Mouse (Mus musculus): Measurements from ENCODE around the gene Gcgr.
A peak's percentile ranks its signal among the peaks of the same experiment; 100 is the strongest.

Gcgr gene

DNA sequence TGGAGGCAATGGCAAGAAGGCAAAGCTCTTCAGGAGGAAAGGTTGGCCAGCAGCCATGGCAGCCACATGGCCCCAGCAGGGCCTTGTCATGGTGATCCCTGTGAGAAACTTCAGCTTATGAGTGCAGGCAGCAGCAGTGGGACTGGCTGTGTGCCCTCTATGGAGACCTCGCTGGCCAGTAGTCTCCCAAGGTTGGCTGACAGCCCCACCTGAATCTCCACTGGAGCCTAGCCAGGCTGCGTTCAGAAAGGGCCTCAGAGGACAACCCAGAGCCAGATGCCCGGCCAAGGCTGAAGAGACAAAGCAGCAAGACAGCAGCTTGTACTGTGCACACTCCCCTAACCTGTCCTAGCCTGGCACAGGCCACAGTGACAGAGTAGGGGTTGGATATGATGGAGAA, 8.0 kb downstream of the Gcgr start:
- DNase-seq (ENCODE audit: low read depth, low spot score) = no peak

DNA sequence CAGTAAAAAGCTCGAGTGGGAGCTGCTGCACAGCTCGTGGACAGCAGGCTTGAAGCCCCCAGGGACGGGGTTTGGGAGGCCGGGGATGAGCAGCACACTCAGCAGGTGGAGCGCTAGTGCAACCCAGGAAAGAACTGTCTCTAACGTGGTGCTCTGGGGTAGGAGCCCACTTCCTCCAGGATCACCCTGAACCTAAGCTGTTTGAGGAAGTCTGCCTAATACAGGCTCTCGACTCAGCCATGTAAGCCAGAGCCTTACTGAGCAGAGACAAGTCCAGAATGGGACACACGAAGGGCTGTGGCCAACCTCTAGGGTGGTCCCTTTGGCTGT, 8.4 kb downstream of the Gcgr start:
- no peak for DNase-seq (ENCODE audit: low read depth, low spot score)

DNA sequence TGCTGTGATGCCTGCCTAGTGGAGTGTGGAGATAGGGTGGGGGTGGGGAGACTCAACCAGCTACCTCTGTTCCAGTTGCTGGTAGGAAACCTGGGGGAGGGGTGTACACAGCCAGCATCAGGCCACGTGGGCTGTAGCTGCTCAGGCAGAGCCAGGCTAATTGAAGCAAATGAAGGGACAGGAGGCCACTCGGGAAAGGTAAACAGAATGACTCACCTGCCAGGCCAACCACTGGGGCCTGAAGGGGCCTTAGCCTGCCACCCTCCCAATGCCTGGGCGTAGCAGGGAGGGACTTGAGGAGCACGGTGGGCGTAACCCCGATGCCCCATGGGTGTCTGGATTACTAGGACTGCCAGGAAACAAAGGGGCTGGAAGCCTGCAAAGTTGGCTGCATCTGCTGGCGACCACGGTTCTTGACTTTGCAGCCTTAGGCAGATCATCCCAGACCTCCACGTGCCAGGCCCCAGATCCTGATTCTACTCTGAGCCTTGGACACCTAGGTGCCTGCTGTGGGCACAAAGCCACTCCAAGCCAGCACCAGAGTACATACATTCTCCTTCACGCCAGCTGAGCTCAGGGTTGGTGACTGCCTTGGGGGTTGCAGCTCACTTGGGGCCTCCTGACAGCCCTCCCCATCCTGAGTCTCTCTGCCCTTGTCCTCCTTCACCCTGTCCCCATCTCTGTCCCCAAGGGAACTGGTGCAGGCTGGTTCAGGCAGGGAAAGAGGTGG, 9.0 kb downstream of the Gcgr start:
- DNase-seq (ENCODE audit: low read depth, low spot score) = no peak

DNA sequence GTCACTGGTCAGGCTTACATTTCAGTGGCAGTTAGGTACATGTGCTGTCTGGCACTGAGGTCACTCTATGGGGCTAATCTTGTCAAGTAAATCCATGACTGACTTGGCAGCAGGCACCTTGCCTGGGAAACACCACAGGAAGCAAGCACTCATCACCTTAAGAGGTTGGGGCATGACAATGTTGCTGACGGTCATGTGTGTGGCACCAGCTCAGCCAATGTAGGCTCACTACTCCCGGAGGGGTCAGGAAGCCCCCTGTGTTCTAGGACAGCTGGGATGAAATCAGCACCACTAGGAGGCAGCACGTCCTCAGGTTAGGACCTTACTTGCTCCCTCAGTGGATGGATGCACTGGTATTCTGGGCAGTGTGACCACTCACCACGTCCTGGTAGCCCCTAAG, 11.4 kb downstream of the Gcgr start:
- peak; percentile 22 for DNase-seq (ENCODE audit: low read depth, low spot score)

DNA sequence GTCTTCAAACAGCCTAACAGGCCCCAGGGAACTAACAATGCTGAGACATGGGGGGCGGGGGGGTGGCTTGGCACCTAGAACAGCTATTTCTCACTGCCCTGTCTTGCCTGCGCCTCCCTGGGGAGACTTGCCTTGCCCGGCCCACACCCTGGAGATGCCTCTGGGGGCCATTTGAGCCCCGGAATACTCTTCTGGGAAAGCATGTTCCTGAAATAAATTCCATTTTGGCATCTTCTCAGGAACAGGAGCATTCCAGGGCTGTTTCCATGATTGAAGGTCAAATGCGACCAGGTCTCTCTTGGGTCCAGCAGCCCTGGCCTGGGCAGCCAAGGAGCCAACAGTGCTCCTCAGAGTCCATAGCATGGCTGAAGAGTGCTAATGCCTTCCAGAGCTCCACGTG, 11.9 kb downstream of the Gcgr start:
- DNase-seq (ENCODE audit: low read depth, low spot score) = no peak

DNA sequence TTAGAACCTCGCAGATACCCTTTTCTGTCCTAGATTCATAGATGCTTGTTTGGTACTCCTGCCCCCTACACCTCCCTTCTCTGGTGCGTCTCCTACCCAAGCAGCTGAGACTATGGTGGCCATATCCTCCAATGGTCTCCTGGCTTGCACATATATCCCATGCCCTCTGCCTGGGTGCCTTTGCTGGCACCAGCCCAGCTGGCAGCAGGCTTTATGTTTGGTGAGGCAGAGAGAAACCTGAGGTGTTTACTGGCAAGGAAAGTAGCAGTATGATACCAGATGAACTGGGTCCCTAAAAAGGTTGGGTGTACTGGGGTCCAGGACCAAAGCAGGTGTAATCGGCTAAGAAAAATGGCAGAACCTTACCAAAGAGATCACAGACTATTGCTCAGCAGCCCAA, 15.5 kb downstream of the Gcgr start:
- DNase-seq (ENCODE audit: low read depth, low spot score) = no peak

DNA sequence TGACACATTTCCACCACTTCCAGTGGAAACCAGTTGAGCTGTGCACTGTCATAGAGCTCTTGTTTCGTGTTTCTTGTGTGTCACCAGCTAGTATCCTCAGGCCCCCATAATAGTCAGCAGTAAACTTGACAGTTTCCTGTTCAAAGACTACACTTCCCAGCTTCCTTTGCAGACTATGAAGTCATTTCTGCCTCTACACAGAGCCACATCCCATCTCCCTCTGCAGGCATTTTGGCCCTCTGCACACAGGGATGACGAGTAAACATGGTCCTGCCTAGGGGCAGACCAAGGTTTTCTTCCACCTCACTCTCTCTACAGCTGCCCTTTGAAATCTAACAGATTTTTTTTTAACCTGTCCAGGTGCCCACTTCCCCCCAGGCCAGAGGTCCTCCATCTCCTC, 17.0 kb downstream of the Gcgr start:
- DNase-seq (ENCODE audit: low read depth, low spot score) = no peak

DNA sequence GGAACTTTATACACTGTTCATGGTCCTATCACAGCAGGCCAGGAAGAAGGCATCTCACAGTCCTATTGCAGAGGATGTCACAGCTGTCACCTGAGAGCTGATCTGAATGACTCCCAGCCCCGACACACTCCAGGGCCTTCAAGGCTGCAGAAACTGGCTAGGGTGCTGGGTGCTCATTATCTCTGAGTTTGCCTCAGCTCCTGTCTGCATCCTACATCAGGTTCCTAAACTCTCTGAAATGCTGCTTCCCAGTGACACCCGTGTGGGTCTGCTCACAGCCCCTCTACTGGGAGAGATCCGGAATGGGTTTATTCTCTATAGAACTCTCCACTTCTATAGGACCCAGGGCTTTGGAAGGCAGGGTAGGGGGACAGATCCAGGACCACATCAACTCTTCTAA, 17.7 kb downstream of the Gcgr start:
- DNase-seq (ENCODE audit: low read depth, low spot score) = no peak

DNA sequence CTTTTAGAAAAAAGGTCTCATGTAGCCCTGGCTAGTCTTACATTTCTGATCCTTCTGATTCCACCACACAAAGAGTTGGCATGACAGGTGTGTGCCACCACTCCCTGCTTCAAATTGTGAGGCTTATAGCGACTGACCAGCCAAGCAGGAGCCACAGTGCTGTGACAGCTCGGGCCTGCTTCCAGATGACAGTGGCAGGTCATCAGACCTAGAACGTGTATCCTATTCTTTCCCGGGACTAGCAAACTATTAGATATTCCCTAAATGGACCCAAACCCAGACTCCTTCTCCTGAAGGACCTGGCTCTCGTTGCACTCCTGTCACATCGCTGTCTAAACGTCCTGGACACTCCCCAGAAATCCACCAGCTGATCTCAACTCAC, 18.3 kb downstream of the Gcgr start:
- no peak for DNase-seq (ENCODE audit: low read depth, low spot score)

DNA sequence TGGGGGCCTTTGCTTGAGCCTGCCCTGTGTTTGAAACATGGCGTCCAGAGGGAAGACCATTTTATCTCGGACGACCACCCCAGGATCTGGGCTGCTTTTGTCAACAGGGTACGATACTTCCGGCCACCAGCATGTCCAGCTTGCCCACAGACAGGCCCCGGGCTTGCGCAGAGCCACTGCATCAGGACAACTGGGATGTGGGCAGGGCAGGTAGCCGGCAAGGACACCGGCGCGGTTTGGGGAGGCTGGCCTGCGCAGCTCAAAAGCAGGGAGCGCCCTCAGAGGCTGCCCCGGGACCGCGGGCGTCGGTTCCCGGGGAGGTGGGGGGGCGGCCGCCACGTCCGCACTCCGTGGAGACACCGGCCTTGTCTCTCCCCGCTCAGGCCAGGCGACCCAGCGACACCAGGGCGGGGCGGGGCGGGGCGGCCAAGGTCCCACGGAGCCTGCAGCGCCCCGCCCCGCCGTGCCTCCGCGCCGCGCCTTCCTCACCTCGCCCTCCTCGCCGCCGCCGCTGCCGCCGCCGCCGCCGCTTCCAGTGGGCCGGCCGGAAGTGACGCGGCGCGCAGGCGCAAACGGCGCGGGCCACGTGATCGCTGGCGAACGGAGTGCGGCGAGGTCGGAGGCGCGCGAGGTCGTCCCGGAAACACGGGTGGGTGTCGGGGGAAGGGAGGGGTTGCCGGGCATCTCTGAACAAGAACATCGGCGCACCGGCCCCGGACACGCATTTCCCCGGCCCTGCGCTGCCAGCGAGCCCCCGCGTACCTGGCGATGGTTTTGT, 18.9 kb downstream of the Gcgr start, which contains the start of gene Mcrip1:
Mcrip1 (minus strand) TSS at position 560 of the 778 bp plus-strand sequence.
- peak; percentile 92 for DNase-seq (ENCODE audit: low read depth, low spot score)

DNA sequence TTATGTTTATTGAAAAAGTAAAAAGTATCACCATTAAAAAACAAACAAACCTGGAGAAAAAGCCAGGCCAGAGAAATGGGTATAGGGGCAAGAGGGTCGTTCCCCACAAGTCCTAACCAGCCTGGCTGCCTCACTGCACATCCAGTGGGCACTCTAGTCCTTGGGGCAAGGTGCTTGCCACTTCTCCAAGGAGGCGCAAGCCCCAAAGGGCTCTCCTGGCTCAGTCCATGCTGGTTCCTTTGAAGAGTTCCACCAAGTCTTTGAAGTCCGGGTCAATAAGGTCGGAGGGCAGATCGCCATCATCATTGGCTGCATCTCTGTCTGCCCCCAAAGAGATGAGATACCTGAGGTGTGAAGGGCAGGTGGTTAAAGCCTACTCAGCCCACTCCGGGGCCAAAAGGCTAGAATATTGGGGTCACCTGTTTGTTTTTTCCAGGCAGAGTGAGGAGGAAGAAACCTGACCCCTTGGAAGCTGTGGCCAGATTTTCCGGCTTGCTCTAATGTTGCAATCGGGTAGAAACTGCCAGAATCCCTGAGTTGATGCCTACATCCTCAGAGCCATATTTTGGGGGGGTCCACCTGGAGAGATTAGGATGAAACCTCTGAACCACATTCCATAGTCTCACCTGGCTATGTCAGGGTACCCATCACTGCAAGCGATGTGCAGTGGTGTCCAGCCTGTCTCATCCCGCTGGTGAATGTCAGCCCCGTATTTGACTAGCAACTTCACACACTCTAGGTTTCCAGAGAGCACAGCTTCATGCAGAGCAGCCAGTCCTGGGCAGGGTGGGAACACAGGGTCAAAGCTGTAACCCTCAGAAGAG, 19.7 kb downstream of the Gcgr start:
- DNase-seq (ENCODE audit: low read depth, low spot score) = no peak

DNA sequence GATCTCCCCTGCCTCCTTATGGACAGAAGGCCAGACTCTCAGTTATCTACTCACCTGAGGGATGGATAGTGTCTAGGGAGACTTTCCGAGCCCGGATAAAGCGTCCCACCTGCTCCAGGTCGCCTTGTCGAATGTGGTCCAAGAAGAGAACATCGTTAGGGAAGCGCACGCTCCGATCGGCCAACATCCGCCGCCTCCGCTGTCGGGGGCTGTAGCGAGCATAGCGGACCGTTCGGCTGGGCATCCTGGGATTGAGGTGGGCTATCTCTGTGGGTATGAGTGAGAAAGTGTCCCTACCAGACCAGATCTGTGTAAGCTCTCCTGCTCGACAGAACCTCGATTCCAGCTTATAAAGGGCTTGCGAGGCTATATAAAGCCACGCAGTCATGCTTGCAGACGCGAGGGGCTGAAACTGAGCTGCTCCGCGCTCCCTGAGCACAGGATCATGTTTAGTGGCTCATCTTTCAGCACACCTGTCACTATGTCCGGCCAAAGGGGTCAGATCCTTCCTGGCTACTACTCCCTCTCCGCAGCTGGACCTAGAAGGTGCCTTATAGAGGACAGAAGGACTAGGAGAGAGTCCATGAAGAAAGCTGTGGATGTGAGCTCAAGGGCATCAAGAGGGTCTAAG, 20.4 kb downstream of the Gcgr start, which contains the start of gene Ppp1r27:
Ppp1r27 (minus strand) TSS at position 323 of the 631 bp plus-strand sequence.
- peak; percentile 23 for DNase-seq (ENCODE audit: low read depth, low spot score)

DNA sequence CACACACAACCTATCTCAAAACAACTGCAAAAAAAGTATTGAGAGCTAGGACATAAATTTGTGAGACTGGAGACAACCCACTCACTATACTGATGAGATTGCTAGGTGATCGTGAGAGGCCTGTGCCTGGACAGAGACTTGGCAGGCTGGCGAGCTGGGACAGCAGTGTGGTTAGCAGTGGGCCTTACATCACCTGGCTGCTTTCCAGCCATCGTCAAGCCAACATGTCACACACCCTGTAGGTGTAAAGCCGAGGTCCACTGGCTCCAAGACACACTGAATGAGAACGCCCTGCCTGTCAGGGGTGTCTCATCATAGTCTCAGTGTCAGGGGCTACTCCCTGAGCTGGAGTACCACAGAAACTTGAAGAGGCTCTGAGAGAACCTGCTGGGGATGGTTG, 22.2 kb downstream of the Gcgr start:
- DNase-seq (ENCODE audit: low read depth, low spot score) = no peak

DNA sequence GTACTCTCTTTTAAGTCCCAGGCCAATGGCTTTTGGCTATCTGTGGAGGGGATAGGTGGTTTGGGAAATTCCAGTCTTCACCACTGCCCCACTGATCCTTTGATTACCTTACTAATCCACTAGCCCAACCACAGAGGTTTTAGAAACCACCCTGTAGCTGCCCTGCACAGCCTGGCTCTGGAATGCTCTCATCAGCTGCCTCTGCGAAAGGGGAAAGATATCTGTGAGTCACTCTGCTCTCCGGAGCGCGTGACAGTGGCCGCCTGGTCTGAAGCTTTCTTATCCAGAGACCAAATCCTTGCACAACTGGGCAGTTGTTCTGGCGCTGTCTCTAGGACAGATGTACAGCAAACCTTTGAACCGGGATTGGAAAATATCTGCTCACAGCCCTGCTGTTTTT, 24.3 kb downstream of the Gcgr start:
- no peak for DNase-seq (ENCODE audit: low read depth, low spot score)

DNA sequence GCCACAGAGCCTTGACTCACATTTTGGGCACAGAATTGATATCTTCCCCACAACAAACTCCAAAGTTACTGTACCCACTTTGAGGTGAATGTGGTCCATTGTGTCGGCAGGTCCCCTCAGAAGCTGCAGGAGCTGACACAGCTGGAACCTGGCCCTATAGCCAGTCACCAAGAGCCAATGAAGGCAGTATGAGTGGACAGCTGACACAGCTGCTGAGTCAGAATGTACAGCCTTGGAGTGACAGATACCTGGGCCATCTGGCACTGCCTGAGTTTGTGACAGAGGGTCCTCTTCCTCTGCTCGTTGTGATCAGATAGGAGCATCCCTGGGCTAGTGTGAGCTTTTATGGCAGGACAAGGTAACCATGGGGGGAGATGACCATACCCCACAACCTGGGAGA, 24.8 kb downstream of the Gcgr start:
- DNase-seq (ENCODE audit: low read depth, low spot score) = no peak

DNA sequence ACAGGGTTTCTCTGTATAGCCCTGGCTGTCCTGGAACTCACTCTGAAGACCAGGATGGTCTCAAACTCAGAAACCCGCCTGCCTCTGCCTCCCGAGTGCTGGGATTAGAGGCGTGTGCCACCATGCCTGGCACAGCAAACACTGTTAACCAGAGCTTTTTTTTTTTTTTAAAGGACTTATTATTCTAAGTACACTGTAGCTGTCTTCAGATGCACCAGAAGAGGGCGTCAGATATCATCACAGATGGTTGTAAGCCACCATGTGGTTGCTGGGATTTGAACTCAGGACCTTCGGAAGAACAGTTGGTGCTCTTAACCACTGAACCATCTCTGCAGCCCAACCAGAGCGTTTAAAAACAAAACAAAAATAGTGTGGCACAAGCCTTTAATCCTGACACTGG, 28.3 kb downstream of the Gcgr start:
- peak; percentile 44 for DNase-seq (ENCODE audit: low read depth, low spot score)

DNA sequence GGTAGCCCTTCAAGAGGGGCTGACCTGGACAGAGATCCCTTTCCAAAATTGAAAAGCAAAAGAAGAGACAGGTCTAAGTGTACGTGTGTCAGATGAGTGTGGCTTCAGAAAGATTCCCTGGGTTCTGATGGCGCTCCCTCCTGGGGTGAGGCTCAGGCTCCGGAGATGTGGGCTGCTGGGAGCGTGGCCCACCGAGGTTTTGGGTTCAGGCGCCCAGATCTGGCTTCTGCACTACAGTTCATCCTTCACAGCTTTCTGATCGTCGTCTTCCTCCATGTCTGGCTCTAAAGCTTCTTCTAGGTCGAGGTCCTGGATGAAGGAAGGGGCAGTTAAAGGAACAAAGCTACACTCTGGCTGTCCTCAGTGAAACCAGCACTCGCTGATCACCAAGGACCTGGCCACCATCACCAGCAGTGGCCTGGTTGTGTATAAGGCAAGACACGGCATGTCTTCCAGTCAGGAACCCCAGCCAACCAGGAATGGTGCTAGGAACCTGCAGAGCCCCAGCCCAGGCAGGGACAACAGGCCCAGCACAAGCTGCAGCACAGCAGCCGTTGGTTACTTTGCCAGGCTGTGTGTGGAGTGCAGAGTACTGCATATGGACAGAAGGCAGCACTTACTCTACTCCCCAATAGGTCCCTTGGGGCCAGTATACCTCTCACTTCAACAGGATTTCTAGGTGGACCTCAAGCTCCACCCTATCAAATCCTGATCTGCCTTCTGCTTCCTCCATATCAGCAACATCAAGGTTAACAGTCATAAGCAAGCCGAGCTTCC, 30.6 kb downstream of the Gcgr start:
- no peak for DNase-seq (ENCODE audit: low read depth, low spot score)

DNA sequence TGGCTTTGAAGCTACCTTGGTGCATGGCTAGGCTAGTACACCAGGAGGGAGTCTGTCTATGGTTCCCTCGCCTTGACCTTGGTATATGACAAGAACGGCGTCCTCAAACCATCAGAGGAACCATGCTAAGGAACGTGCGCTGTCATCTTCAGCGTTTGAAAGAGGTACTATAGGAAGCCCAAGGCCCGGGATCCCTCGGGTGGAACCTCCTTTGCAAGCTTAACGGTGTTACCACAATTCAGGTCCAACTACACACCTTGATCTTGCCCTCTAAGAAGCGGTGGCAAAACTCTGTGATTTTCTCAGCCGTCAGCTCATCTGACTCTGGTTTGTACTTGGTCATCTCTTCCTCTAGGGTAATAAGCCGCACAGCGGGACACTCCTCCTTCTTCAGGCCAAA, 32.5 kb downstream of the Gcgr start:
- DNase-seq (ENCODE audit: low read depth, low spot score) = no peak

DNA sequence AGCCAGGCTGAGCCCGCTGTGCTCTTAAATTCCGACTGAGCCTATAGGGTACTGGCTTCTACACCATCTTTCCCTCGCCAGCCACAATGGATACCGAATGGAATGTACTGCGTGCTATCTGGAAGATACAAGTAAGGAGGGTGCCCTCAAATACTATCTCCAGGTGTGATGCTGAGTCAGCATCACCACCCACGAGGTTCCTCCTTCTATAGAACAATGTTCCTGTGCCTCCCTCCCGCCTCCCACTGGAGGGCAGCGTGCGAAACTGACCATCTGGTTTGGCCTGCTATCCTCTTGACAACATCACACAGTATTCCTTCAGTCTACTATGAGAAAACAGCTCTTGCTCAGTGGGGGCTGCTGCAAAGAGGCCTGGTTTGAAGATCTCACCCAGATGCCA, 34.6 kb downstream of the Gcgr start:
- no peak for DNase-seq (ENCODE audit: low read depth, low spot score)

DNA sequence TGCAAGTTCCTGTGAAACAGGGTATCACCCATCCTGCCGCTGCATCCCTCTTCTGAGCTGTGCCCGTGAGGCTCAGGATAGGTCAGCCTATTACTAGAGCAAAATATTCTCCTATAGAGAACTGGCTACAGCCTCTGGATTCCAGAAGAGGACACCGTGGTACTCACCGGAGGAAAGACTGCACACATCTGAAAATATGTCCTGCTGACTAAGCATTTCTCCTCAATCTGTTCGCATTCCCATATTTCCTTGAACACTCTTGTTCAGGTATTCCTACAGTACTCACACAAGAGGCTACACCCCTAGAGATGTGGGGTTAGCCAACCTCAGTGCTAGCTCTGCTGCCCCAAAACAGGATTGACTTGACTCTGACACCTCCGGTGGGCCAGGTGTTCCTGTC, 37.8 kb downstream of the Gcgr start:
- no peak for DNase-seq (ENCODE audit: low read depth, low spot score)

DNA sequence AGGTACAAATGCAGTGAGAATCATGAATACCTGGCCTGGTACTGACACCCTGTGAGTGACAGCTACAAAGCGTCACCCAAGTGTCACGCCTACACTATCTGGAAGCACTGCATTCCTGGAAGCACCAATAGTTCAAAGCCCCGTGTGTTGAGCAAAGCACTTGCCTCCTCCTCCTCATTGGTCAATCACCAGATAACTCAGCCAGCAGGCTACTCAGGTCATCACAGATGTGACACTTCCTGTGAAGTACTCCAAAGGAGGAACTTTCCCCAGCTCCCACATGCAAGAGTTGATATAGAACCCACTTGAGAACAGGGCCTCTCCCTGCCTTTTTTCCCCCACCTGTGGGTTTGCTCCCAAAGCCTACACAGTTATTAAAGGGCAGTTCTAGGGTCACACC, 40.6 kb downstream of the Gcgr start:
- no peak for DNase-seq (ENCODE audit: low read depth, low spot score)
